Mouse (Mus musculus) C2C12 (cell line): ENCODE data around the gene Efcab3.

Experiments
- CEBPB ChIP-seq: IDR thresholded peaks from one replicate; pipeline ENCODE4 v1.6.1; 2011; ENCODE audit warnings: low read depth, mild to moderate bottlenecking, control low read depth, moderate library complexity
- MAX ChIP-seq: IDR thresholded peaks from one replicate; pipeline ENCODE4 v1.6.1; 2011; ENCODE audit warnings: mild to moderate bottlenecking, control low read depth

- no peak for TF ChIP-seq CEBPB
- no peak for TF ChIP-seq MAX
Measured at GRCm38 (mm10) chr11:105153068-105153833, 89.9 kb downstream of the Efcab3 start.
